Mouse (Mus musculus) mesoderm, embryonic 11.5 days (tissue): Measurements from ENCODE around the gene Cd101.

Experiments
- DNase-seq: peaks from one replicate; pipeline ENCODE4 v3.0.0-alpha.2; 2012; ENCODE audit warnings: low read depth, low spot score

The Cd101 gene

DNA sequence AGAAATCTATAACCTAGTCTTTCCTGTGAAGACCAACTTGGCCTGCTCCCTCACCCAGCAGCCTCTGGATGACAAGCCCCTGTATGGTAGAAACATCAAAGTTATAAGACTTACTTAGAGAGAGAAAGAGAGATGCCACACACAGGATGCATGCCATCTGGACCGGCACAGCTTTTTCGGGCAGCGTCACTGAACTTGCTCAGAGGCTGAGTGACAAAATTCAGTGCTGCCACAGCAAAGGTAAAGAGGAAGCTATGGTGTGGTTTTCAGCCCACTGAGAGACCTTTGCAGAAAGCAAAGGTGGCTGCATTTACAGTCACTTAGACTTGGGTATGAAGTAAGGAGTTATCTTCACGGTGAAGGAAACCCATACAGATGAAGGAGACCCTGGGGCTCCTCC, at the start of gene Cd101:
Gene Cd101, minus strand, starts transcription at position 218 of the 400 bp plus-strand sequence.
- no peak for DNase-seq

DNA sequence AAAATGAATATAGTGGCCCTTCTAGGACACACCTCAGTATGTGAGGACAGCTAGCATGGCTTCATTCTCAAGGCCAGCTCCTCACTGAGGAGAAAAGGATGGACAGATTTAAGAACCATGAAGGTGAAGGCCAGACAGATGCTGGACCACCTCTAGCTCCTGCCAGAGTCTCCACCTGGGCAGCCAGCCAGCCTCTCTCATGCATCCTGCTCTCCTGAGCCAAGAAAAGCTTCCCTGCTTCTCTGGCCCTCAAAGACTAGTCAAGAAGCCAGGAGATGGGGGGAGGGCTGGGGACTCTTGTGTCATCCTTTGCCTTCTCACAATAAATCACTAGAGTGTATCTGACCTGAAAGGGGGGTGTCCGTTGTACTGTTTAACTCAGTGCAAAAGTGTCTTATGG, 49.0 kb upstream of the Cd101 start:
- DNase-seq = no peak

DNA sequence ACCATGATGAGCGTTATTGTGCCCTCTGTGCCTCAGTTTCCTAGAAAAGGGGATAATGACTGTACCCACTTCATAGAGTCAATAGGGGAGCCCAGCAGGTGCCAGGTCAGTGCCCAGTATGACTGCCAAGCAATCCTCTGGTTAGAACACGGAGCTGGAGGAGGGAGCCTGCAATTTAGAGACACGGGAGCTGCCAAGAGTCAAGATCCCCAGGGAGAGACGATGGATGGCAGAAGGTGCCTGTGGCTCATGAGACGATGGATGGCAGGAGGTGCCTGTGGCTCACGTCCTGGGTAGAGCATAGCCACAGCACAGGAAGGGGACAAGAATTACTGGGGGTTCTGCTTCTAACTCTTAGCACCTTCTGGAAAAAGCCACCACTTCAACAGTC, 48.3 kb upstream of the Cd101 start:
- DNase-seq = no peak

DNA sequence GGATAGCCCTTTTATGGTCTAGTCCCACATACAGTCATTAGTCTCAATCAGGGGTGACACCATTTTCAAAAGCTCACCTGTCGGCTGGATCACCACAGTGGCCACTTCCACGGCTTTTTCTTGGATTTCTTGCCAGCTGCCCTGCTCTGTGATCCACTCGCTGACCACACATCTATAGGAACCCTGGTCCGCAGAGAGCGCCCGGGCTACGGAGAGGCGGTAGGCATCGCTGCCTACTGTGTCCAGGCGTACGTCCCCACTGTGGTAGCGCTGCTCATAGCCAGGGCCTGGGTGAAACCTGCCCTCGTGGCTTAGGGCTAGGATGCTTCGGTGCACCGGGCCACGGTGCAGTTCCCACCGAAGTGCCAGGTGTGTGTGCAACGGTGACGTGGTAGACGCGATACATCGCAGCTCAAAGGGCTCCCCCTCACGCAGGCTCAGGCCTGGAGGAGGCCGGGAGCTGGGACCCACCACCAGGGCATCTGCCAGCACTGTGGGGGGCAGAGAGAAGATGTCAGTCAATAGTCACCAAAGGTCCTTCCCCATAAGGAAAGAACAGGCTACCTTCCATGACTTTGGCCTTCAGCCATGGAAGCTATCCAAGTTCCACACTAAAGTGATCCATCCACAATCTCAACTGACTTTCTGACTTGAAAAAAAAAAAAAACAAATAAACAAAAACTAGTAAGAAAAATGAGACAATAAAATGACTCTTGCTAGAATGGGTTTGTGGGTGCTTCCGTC, 47.8 kb upstream of the Cd101 start:
- DNase-seq = no peak

DNA sequence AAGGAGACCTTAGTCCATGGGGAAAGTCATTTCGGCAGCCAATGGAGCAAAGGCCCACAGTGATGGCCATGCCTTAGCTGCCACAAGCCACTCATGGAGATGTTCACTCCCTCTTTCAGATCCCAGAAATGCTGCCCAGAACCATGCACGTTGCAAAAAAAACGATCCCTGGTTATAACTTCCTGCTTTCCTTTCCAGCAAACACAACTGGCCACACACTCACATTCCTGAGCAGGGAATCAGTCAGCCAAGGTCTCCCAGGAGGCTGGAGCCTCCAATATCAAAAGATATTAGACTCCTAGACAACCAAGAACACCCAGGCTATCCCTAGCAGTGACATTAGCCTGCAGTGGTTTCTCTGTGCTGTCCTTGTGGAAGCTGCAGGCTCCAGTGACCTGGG, 46.5 kb upstream of the Cd101 start:
- no peak for DNase-seq

DNA sequence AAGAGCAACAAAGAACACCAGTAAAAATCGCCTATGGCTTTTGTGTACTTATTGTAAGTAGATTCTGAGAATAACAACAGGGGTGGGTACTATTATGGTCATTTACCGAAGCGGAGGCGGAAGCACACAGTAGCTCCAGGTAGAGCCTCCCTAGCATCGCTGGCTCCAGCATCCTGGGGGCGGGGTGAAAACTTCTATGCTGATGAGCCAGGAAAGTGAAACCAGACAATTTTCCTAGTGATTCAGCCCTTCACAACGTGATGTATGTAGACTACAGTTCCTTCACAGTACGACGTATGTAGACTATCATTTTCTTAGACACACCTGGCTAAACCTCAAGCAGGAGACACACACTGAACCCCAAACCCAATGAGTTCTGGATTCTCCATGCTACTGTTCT, 44.0 kb upstream of the Cd101 start:
- DNase-seq = no peak

DNA sequence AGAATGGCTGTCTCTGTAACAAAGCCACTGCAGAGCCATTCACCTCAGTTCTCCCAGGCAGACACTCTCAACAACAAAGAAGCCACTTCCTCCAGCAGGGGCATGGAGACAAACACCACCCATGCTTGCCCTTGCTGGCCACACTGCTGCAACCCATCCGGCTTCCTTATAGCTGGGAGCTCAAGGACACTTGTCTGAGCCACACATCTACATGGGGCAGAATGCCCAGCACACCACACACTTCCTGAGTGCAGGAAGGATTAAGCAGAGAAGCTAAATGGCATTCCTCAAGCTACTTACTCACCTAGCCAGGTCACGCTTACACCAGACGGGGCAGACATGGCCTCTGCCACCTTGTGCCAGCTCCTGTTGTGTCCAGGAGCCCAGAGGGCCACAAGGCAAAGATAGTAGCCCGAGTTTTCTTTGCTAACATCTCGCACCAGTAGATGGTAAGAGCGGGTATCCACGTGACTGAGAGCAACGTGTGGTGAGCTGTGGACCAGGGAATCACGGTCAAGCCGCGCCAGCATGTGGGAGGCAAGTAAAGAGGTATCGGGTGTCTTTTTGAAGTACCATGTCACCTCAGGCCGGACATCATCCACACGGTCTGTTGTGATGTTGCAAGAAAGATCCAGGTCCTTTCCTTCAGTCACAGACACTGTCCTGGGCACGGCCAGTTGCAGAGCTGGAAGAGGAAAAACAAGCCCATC, 43.3 kb upstream of the Cd101 start:
- no peak for DNase-seq

DNA sequence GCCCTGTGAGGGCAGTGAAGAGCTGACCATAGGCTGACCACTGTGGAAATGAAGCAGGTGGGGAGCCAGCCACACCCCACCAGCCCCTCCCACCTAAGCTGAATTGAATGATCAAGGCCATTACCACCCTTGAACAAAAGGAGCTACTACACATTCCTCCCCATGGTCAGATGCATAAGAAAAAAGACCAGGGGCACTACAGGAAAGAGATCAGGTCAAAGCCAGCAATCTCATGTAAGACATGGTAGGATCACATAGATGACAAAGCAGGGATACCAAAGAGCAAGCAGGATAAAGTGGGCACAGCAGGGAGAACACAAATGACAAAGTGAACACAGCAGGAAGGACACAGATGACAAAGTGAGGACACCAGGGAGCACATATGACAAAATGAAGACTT, 42.2 kb upstream of the Cd101 start:
- DNase-seq = no peak

DNA sequence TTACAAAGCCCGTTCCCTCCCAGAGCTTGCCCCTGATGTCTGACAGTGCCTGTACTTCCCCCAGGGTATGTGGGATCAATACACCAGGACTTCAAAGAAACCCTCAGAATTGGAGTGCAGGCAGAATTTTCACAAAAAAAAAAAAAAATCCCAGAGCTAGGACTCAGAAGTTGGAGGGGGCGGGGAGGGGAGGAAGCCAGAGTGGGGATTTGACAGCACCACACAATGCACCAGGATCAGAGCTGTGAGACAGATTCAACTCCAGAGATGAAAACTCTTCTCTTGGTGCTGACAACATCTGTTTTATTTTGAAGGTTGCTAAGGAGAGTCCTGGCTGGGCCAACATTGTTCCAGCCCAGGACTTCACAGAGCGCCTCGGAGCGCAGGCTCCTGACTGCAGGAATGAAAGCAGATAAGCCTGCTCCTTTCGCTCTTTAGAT, 41.5 kb upstream of the Cd101 start:
- DNase-seq = peak; percentile 10

DNA sequence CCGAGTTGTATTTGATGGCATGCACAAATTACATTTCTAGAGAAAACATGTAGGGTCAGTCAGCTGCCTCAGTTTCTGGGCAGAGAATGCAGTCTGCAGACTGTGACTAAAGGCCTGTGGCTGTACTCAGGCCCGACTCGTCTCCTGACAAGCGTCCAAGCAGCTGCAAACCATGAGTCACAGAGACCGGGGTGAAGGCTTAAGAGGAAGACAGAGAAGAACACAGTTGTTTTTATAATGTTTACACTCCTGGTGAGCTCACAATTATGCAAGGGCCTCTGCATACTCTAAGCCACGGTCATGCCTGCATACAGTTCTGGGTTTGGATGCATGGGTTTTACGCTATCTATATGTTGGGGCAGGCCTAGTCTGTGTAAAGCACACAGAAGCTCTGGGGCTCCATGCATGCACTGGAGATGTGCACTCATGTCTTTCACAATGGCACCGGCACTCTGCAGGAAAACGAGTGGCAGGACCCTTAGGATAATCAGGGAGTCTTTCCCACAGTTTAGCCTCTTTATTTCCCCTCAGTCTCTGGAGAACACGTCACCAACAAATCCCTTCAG, 41.0 kb upstream of the Cd101 start:
- no peak for DNase-seq

DNA sequence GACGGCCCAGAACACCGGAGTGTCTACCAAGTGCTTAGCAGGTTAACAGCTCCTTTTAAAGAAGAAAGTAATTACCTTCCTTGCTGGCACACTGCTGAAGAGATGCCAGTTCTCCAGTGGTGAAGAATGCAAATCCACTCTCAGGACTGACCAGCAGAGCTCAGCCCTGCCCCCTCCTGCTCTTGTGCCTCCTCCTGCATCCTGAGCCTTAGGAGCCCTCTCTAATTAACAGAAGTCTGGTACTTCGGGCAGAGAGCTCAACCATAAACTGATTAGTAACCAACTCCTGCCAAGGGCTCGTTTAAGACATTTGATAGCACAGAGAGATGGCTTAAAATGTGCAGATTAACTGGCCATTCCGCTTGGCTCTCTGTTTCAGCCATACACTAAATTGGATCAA, 39.3 kb upstream of the Cd101 start:
- DNase-seq = no peak

DNA sequence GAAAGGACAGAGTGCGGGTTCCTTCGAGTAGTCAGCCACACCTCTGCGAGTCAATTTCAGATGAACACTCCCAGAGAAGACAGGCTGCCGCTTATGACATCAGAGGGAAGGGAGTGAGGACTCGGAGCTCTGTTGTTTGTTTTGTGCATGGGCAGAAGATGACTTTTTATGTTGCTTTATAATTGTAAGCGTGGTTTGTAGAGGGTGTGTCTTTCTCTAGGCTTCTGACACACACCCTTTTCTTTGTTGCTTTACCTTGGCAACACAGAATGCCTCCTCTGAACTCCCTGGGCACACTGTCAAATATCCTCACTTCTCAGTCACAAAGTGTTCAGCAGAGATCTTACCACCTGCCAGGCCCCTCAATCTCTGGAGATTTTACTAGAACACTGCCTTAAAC, 36.8 kb upstream of the Cd101 start:
- DNase-seq = no peak

DNA sequence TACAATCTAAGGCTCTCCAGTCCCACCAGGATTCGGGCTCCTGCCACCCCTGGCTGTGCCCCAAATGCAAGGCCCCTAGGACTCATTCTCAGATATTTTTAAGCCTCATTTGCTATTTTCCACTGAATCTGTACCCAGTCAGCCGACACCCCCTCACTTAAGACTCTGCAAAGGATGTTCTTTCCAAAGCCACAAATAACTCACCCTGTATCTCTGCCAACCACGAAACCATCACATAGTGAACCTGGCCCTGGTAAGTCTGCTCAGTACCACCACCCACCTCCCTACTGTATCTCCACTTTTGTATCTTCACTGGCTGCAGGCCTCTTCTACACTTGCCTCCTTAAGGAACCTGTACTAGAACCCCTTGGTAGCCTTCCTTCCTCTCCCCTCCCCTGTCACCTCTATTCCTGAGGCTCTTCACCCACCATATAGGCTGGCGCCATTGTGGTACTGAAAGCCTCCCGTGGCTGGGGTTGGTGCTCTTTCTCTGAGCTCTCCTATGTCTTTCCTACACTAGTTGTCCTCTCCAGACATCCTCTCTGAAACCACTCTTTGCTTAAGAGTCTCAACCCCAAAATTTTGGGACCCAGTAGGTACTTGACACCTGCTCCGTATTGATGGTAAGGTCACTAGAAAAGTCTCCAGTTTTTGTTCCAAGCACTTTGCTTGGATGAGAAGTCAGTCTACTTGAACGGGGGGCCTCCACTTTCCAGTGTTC, 32.7 kb upstream of the Cd101 start:
- DNase-seq = no peak

DNA sequence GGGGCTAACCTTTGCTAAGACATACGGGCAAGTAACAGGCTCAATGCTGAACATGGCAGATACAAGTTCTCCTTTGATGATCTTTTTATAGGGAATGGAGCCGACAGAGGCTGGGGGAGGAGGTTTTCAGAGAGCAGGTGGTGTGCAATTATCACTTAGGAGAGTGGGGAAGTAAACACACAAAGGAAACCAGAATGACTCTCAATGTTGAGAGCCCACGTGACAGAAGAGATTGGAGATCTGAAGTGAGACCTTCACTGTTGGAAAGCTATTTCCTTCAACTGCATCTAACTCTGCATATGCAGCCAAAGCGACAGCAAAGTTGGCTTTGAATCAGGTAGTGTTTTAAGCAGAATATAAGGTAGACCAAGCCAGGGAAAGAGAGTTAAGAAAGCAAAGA, 29.9 kb upstream of the Cd101 start:
- DNase-seq = no peak

DNA sequence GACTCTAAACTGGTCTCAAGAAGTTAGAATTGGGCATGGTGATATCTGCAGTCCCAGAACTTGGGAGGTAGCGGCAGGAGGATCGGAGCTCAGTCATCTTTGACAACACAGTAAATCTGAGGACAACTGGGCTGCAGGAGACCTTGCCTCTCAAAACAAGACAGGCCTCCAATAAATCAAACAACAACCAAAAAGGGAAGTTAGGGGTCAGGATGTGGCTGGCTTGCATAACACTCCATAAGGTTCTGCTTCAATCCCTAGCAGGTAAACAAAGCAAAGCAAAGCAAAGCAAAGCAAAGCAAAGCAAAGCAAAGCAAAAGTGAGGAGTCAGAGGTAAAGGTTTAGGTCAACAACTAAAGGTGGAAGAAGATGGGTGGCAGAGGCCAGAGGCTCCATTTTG, 28.8 kb upstream of the Cd101 start:
- no peak for DNase-seq

DNA sequence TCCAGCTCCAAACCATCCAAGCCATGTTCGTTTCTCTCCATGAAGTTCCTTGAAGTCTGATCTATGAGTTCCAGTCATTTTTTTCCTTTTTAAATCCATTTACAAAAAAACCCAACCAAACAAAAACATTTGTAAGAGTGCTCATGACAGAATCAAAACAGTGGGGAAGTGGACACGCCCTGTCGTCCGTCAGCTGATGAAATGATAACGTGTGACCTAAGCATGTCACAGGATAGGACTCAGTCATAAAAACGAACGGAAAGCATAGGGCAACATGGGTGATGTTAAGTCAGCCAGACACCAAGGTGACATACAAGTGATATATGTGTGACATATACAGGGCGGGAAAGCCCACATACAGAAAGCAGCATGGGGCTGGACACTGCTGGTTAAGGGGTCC, 25.9 kb upstream of the Cd101 start:
- no peak for DNase-seq

DNA sequence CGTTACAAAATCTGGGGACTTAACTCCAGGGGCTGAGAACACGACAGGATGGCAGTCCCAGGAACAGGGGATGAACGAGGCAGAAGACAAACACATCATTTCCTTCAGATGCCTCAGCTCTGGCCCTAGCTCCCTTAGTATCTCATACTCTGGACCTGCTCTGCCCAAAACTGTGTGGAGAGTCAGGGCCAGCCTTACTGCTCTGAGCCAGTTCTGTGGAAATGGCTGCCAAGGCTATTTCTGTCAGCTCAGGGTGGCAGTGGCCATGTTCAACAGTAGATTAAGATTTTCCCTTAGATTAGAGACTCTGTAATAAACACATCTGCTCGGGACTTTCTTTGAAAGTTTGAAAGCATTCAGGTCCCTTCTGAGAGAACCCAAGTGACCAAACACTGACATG, 22.2 kb upstream of the Cd101 start:
- no peak for DNase-seq

DNA sequence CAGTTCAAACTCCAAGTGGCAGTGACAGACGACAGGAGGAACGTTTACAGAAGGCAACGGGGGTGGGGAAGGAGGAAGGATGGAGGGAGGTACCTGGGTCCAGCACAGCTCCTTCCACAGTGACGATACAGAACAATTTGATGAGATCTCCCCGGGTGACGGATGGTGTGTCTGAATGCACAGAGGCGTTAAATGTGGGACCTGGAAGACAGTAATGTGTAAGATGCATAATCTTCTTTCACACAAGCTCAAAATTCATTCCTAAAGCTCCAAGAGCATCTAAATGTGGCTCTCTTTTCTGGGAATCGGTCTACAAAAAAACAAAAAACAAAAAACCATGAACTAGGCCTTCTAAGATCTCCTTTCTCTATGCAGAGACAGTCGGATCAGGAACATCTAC, 20.6 kb upstream of the Cd101 start:
- no peak for DNase-seq

DNA sequence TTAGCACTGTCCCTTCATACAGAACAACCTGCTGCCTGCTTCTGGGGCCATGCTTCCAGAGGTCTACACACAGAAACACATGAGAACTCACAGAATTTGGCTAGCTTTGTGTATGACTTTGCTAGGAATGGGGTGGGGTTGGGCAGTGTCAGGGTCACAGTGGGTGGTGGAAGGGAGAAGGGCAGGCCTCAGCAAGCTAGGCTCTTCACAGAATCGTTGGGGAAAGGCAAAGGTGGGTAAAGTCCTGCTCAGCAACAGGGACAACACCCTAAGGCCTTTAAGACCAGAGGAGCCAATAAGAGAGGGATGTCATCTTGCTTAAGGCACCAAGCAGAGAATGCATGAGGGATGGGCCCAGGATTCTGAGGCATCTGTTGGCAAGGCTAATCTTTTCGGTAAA, 19.4 kb upstream of the Cd101 start:
- DNase-seq = no peak

DNA sequence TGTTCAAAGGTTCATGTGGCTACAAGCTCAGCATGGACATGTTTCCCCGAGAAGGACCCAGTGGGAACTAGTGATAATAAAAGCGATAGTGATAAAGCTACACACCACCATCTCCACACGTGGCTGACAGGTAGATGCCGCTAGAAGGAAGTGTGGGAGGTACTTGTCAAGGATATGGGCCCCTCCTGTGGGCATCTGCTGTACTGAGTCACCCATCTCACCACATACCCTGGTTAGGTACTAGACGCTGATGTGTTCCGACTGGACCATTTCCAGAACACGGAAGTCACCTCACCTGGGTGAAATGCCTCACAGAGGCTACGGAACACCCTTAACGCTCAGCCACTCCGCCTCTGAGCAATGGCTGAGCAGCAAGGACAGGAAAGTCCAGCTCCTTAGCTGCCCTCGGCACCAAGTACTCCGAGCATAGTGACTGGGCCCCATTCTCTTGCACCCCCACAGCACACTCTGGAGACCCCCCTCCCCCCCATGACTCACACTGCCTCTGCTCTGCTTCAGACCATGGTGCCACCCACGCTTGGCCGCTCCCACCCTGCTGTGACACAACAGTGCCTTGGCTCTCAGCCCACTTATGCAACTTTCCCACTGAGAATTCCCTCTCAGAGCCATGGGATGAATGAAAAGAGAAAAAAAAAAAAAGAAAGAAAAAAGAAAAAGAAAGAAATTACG, 18.4 kb upstream of the Cd101 start:
- no peak for DNase-seq

DNA sequence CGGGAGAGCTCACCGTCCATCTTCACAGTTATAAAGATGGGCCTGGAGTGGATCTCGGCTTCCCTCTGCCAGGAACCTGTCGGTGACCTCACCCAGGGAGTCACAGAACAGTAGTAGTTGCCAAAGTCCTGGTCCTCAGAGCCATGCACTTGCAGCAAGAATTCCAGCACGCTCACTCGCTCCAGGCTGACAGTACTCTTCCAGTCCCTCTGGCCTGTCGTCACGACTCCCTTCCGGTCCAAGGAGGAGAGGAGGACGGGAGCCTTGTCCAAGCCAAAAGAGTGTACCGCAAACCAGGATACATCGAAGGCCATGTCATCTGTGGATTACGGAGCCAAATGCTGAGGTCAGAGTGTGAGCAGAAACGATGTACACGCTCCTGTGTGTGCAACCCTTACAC, 16.1 kb upstream of the Cd101 start:
- DNase-seq = no peak

DNA sequence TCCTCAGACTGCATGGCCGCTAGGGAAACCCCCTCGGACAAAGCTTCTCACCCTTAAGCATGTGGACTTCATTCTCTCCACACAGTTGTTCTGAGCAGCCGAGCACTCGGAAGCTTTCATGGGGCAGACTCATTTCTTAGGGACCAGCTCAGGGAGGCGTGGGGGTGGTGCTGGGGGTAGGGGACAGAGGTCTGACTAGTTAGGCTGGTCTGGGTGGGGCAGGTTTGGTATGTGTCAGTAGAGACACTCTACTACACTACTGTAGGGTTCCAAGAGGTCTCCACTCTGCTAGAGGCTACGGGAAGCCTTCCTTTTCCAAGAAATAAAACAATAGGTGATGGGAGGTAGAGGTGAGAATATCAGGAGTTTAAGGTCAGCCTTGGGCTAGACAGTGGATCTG, 15.3 kb upstream of the Cd101 start:
- DNase-seq = no peak
